Mouse (Mus musculus) embryonic facial prominence, embryonic 11.5 days (tissue): Measurements from ENCODE around the gene Col2a1. TPM values are rescaled to one million over a fixed set of nuclear protein-coding genes. Genes with fewer than 3 reads are reported as not detected.

Experiments used
- ATAC-seq: fragments of 200-750 bp; cut with Nextera tagmentation; replicated peaks from 2 replicates; pipeline ENCODE4 v1.8.0; 2017; ENCODE audit warnings: low read depth; ENCODE audit not compliant: insufficient number of reproducible peaks, low FRiP score, low TSS enrichment
- DNase-seq: peaks from one replicate; pipeline ENCODE4 v3.0.0-alpha.2; 2015; ENCODE audit warnings: low spot score
- H3K27ac ChIP-seq: fragments of 300-500 bp; sonication (generic); replicated peaks from 2 replicates; pipeline ENCODE4 v1.5.1; 2014; ENCODE audit warnings: mild to moderate bottlenecking, low read depth, low read length, control low read depth
- H3K27me3 ChIP-seq: fragments of 300-500 bp; sonication (generic); 2 replicates; pipeline ENCODE4 v1.6.1; 2014; ENCODE audit warnings: mild to moderate bottlenecking, low read length, moderate library complexity, mixed read lengths; ENCODE audit not compliant: control insufficient read depth, insufficient read depth
- H3K36me3 ChIP-seq: fragments of 300-500 bp; sonication (generic); replicated peaks from 2 replicates; pipeline ENCODE4 v1.6.1; 2014; ENCODE audit warnings: low read depth, mild to moderate bottlenecking, low read length, moderate library complexity, mixed read lengths; ENCODE audit not compliant: control insufficient read depth, insufficient read depth
- H3K4me1 ChIP-seq: fragments of 300-500 bp; sonication (generic); 2 replicates; pipeline ENCODE4 v1.6.1; 2014; ENCODE audit warnings: low read length, mixed read lengths; ENCODE audit not compliant: control insufficient read depth, insufficient read depth
- H3K4me2 ChIP-seq: fragments of 300-500 bp; sonication (generic); 2 replicates; pipeline ENCODE4 v1.6.1; 2014; ENCODE audit warnings: low read depth, mild to moderate bottlenecking, control low read depth, low read length, moderate library complexity
- H3K4me3 ChIP-seq: fragments of 300-500 bp; sonication (generic); 2 replicates; pipeline ENCODE4 v1.5.1; 2014; ENCODE audit warnings: low read depth, low read length, control low read depth
- H3K9ac ChIP-seq: fragments of 300-500 bp; sonication (generic); replicated peaks from 2 replicates; pipeline ENCODE4 v1.6.1; 2014; ENCODE audit warnings: mild to moderate bottlenecking, control low read depth, low read length
- H3K9me3 ChIP-seq: fragments of 300-500 bp; sonication (generic); replicated peaks from 2 replicates; pipeline ENCODE4 v1.6.1; 2016; ENCODE audit warnings: mild to moderate bottlenecking, low read length, inconsistent platforms, mixed read lengths; ENCODE audit not compliant: control insufficient read depth
- WGBS: fragments of 180-500 bp; shearing (Covaris S2); extraction: QIAGEN DNeasy Blood & Tissue Kit; methylation state at CpG from one replicate; pipeline ENCODE4 v1.1.7; 2014; 5-methylcytosine and 5-hydroxymethylcytosine counted together
- polyA plus RNA-seq: library from polyadenylated mRNA; unstranded; fragments of >200 nt; fragmentation: Nextera tagmentation; extraction: Ambion mirVana; gene quantifications from 2 replicates; pipeline ENCODE4 v1.2.1, GENCODE M21; 2014

Gene Col2a1
- polyA plus RNA-seq = 161 and 177 TPM in 2 replicates

GRCm38 (mm10) chr15:98003822-98004739 lies at the start of gene Col2a1:
TSS of gene Col2a1 (minus strand) at chr15:98004695.
- H3K9me3 ChIP-seq = no peaks in the 10 kb centered on the region
- peak within 1 kb of the TSS; percentile 75 for H3K4me2 ChIP-seq
- no peaks in the 10 kb centered on the region for H3K36me3 ChIP-seq
- under 1% methylated on average over 54 of the region's 59 CpGs for WGBS
- H3K9ac ChIP-seq = peak within 1 kb of the TSS; percentile 74
- H3K27me3 ChIP-seq = no peaks in the 10 kb centered on the region; the same call in 1 of the 2 replicates
- DNase-seq = peak; percentile 87
- peak within 1 kb of the TSS; percentile 81 for H3K27ac ChIP-seq
- peak; percentile 45 for ATAC-seq
- peak within 1 kb of the TSS; percentile 54 for H3K4me3 ChIP-seq
- peaks cover 8% of the 10 kb centered on the region for H3K4me1 ChIP-seq

GRCm38 (mm10) chr15:98051685-98052084 lies 47.2 kb upstream of the Col2a1 start:
- DNase-seq = no peak
- no peak overlapping the region for H3K9ac ChIP-seq
- H3K36me3 ChIP-seq = peaks cover under 1% of the 10 kb centered on the region
- no peaks in the 10 kb centered on the region for H3K4me1 ChIP-seq
- ATAC-seq = no peak
- H3K27me3 ChIP-seq = no peaks in the 10 kb centered on the region
- no peak overlapping the region for H3K27ac ChIP-seq
- H3K4me3 ChIP-seq = no peak overlapping the region
- H3K4me2 ChIP-seq = no peak overlapping the region
- WGBS = 90% methylated on average over 5 of the region's 5 CpGs
- H3K9me3 ChIP-seq = no peaks in the 10 kb centered on the region

GRCm38 (mm10) chr15:98048918-98049700 lies 44.6 kb upstream of the Col2a1 start:
- no peaks in the 10 kb centered on the region for H3K4me1 ChIP-seq
- H3K4me2 ChIP-seq = no peak overlapping the region
- WGBS = 90% methylated on average over 13 of the region's 13 CpGs
- no peak overlapping the region for H3K27ac ChIP-seq
- H3K27me3 ChIP-seq = no peaks in the 10 kb centered on the region
- DNase-seq = no peak
- ATAC-seq = no peak
- no peaks in the 10 kb centered on the region for H3K9me3 ChIP-seq
- H3K4me3 ChIP-seq = no peak overlapping the region
- H3K36me3 ChIP-seq = peaks cover 17% of the 10 kb centered on the region
- no peak overlapping the region for H3K9ac ChIP-seq

- Histone ChIP-seq H3K27ac (no peak overlapping the region), H3K9ac (no peak overlapping the region), H3K27me3 (no peaks in the 10 kb centered on the region), H3K4me3 (no peak overlapping the region), H3K4me1 (no peaks in the 10 kb centered on the region), H3K9me3 (no peaks in the 10 kb centered on the region), H3K36me3 (peaks cover 20% of the 10 kb centered on the region), H3K4me2 (no peak overlapping the region)
- DNase-seq = no peak
- no peak for ATAC-seq
- 96% methylated on average over 5 of the region's 5 CpGs for WGBS
Measured at GRCm38 (mm10) chr15:98044387-98044786, 39.9 kb upstream of the Col2a1 start.

- no peak overlapping the region for H3K9ac ChIP-seq
- H3K27ac ChIP-seq = no peak overlapping the region
- H3K4me3 ChIP-seq = no peak overlapping the region
- no peak for ATAC-seq
- no peaks in the 10 kb centered on the region for H3K9me3 ChIP-seq
- H3K36me3 ChIP-seq = peaks cover 20% of the 10 kb centered on the region
- no peak overlapping the region for H3K4me2 ChIP-seq
- no peaks in the 10 kb centered on the region for H3K27me3 ChIP-seq
- no peak for DNase-seq
- 96% methylated on average over 6 of the region's 6 CpGs for WGBS
- H3K4me1 ChIP-seq = no peaks in the 10 kb centered on the region
Measured at GRCm38 (mm10) chr15:98043967-98044366, 39.5 kb upstream of the Col2a1 start.

GRCm38 (mm10) chr15:98042508-98042907 lies 38.0 kb upstream of the Col2a1 start:
- H3K4me3 ChIP-seq = no peak overlapping the region
- H3K4me1 ChIP-seq = no peaks in the 10 kb centered on the region
- DNase-seq = no peak
- H3K27ac ChIP-seq = no peak overlapping the region
- H3K9me3 ChIP-seq = no peaks in the 10 kb centered on the region
- no peak overlapping the region for H3K9ac ChIP-seq
- no peak overlapping the region for H3K4me2 ChIP-seq
- peaks cover 20% of the 10 kb centered on the region for H3K36me3 ChIP-seq
- 91% methylated on average over 12 of the region's 12 CpGs for WGBS
- no peak for ATAC-seq
- no peaks in the 10 kb centered on the region for H3K27me3 ChIP-seq

GRCm38 (mm10) chr15:98039682-98040081 lies 35.2 kb upstream of the Col2a1 start:
- no peaks in the 10 kb centered on the region for H3K4me1 ChIP-seq
- no peaks in the 10 kb centered on the region for H3K9me3 ChIP-seq
- no peaks in the 10 kb centered on the region for H3K27me3 ChIP-seq
- ATAC-seq (no peak), DNase-seq (no peak)
- no peak overlapping the region for H3K4me3 ChIP-seq
- WGBS = 92% methylated on average over 10 of the region's 10 CpGs
- H3K4me2 ChIP-seq = no peak overlapping the region
- no peak overlapping the region for H3K27ac ChIP-seq
- no peak overlapping the region for H3K9ac ChIP-seq
- peaks cover 3% of the 10 kb centered on the region for H3K36me3 ChIP-seq

- Histone ChIP-seq H3K4me3 (no peak overlapping the region), H3K9ac (no peak overlapping the region)
- no peak for ATAC-seq
Measured at GRCm38 (mm10) chr15:98036578-98036977, 32.1 kb upstream of the Col2a1 start.

More at GRCm38 (mm10) chr15:98036578-98036977, 32.1 kb upstream of the Col2a1 start:
- H3K4me2 ChIP-seq = no peak overlapping the region
- DNase-seq = no peak
- no peaks in the 10 kb centered on the region for H3K4me1 ChIP-seq
- H3K36me3 ChIP-seq = peaks cover 3% of the 10 kb centered on the region; the same call in 1 of the 2 replicates
- H3K27me3 ChIP-seq = no peaks in the 10 kb centered on the region
- WGBS = 85% methylated on average over 5 of the region's 5 CpGs
- no peaks in the 10 kb centered on the region for H3K9me3 ChIP-seq
- no peak overlapping the region for H3K27ac ChIP-seq
